Mouse (Mus musculus) cerebellum, adult 11 months (tissue): ENCODE data around the gene Mdfic.

Source experiments
- DNase-seq: peaks from one replicate; pipeline ENCODE4 v3.0.0; 2022

Mdfic gene

DNA sequence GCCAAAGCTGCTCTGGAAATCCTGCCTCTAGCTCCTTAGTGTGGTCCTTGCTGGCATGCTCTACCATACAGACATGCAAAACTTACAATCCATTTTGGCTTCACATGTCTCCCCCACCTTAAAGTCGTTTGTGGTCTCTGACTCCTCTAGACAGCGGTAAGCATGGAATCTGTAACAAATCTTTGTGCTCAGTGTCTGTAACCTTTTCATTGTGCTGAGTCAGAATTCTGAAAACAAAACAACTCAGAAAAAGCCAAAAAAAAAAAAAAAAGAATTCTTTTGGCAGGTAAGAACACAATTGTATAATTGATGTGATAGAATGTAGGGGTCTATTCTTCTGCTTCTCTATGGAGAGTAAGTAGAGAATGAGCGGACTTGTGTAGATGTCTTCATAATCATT lies 74.3 kb downstream of the Mdfic start:
- DNase-seq = no peak

DNA sequence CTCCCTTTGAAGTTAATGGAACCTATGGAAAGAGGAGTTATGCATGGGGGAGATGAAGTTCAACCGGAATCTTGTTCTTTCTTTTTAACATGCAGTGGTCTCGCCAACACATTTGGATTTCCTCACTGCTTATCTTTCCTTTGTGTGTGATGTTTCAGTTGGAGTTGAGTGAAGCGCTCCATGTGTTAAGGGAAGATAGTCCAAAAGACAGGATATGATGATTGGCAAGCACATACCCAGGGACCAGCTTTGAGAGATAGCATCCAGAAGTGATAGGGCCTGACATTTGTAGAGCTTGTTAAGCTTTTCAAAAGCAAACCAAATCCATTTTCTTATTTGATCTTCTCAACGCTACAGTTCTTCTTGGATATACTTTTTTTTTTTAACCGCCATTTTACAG lies 86.9 kb downstream of the Mdfic start:
- DNase-seq = no peak

DNA sequence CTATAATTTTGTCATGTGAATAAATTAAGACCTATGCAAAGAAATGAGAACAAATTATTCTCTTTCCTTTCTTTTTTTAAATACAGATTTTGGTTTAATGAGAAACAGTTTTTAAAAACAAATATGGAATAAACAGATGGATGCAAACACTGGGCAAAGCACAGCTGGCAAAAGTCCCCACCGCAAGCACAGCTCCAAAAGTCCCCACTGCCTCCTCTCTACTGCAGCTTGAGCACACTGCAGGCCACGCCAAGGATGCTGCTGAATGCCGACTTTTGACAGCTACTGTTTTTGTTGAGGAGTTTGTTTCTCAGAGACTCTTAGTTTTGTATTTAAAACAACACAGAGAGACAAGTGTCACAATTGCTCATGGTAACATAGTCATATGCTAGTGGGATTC lies 104.8 kb downstream of the Mdfic start:
- no peak for DNase-seq

DNA sequence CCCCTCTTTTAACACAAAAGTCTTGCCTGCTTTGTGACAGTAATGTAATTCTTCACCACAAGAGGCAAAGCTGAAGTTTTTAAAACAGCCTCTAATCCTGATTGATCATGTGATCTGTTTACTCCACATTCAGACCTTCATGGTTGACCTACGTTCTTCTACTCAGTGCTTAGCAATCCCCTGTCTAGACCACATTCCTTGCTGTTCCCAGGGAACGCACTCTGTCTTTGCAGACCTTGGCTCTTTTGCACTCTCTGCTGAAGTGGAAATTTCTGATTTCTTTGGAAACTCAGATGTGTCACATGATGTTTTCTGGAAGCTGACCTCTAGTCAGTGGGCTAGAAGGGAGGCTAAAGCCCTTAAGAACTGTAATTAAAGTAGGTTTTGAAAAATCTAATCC lies 109.4 kb downstream of the Mdfic start:
- DNase-seq = no peak

DNA sequence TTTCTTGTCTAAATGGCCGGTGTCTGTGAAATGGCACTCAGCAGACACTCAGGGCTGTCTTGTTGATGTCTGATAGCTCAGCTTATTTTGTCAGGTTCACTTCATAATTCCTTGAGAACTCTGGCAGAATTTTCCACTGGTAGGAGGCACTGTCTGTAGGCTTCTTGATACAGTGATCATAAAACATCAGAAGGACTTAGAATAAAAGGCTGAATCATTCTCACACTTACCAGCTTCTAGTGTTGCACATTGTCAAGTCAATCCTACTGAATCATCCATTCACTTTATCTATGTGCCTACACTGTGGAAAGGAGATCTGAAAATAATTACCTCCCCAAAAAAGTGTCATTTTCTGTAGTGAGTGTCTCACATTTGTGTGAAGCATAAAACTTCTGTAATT lies 110.2 kb downstream of the Mdfic start:
- no peak for DNase-seq

DNA sequence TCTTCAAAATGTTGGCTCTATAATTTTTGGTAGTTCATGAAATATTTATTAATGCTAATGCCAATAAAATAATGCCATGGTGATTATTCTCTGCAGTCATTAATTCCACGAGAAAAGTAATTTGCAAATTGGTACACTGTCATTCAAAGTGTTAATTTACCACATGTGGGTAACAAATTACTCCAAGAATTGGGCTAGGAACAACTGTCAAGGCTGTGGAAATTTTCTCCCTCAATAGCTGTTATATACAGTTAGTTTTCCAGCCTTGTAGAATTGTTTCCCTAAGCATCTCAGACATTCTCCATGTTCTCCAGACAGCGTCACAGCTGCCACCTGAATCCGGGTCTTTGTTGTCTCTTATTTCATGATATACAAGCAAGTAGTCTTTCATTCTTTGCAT lies 117.2 kb downstream of the Mdfic start:
- DNase-seq = no peak

DNA sequence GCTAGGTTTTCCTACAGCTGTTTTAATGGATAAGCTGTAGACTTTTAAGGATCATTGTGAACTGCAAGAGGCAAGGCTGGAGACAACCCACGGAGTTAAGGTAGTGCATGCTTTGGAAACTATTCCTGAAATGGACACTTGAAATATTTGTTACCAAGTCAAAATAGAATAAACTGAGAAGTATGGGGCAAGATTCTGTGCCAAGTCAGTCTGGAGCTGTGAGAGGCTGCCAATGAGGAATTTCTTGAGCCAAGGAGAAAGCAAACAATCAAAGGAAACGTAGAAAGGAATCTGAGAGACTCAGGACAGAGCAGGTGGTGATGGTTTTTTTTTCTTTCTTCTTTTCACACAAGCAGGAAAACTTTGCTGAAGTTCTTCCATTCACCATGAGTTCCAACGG lies 119.4 kb downstream of the Mdfic start:
- DNase-seq = no peak

DNA sequence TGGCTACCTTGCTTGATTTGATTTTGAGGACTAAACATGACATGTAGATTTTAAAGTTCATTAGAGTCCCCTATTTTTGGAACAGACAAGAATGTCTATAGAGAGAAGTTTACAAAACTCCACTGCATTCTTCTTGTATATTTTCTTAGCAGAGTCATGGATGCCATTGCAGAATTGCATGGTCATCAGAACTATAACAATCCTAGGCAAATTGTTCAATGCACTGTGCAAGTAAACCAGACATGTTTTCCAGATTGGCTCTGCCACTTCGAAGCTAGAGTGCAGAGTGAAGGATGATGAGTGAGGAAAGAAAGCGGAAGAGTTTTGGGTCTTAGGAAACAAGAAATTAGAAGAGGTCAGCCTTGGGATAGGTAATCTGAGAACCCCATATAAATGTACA lies 120.0 kb downstream of the Mdfic start:
- no peak for DNase-seq

DNA sequence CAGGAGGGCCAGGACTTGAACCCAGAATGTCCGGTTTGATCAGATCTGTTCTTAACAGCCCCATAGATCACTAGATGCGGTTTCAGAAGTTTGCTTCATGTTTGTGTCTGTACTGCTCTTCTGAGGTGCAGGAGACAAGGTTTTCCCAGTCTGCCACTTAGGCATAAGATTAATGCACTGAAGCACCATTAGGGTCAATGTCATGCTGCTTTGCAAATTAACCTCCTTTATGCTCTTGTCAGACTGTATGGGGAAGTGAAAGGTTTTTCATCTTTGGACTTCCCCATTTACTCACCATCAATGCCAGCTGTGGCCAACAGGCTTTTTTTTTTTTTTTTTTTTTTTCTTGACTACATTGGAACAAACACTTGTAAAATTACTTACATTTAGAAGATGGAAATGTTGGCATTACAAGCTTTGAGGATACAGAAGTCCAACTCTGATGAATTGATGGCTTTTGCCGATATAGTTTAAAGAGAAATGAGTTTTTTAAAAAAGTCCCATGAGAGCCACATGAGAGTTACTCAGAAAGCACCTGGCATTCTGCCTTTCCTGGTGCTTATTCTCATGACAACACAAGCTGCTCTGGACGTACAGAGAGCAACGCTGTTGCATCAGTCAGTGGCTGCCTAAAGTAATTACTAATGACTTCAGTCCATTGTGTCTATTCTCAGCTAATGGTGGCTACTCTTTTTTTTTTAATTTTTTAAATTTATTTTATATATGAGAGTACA lies 121.2 kb downstream of the Mdfic start:
- no peak for DNase-seq

DNA sequence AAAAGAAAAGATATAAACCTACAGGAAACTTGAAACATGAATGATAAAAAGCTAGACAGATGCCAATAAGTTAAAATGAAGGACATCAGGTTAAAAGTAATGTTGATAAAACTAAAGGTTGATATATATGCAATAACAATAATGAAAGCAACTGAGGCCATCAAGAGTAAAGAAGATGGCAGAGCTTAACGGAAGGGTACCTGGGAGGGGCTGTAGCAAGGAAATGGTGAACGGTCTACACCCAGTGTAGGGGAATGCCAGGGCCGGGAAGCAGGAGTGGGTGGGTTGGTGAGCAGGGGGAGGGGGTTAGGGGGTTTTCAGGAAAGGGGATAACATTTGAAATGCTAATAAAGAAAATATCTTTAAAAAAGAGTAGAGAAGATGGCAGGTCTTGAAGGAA lies 122.8 kb downstream of the Mdfic start:
- no peak for DNase-seq

DNA sequence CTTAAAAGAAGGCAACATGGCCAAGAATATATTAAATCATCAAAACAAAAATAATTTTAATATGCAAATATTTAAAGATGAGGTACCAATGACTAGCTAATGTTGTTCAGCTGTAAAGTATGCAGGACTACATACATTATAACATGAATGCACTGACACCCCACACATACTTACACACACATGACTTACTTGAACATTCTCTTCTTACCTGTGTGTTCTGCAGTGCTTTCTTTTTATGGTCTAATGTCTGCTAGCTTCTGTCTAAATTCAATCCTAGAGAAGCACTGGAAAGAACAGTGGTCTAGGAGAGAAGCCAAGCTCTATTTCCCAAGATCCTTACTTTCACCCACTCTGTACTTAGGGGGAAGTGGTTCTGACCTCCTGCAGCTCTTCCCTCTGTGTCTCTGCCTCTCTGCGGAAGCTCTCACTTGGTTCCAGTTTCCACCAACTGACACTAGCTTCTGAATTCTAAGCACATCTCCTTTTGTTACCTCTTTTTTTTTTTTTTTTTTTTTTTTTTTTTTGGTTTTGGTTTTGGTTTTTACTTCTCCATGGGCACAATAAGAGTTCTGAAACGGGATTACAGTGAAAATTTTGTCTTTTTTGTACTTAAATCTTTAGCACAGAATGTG lies 125.4 kb downstream of the Mdfic start:
- no peak for DNase-seq
